Mouse (Mus musculus) small intestine, adult 2 months (tissue): ENCODE measurements at regions not wholly inside any gene's neighbourhood (a gene's known extent, or its start where the extent isn't known, plus 50 kb on each side); places are given as distances from the start of the nearest gene placed in this dataset.

ENCODE experiments used
- H3K27ac ChIP-seq: fragments of 200-500 bp; 2 replicates; pipeline ENCODE4 v1.5.1; 2012; ENCODE audit warnings: low read depth, low read length, control low read depth, inconsistent platforms; ENCODE audit not compliant: insufficient read depth
- H3K27me3 ChIP-seq: fragments of 200-500 bp; 2 replicates; pipeline ENCODE4 v1.6.1; 2012; ENCODE audit warnings: mild to moderate bottlenecking, moderate library complexity, low read length, inconsistent platforms; ENCODE audit not compliant: control insufficient read depth, insufficient read depth
- H3K36me3 ChIP-seq: fragments of 200-500 bp; 2 replicates; pipeline ENCODE4 v1.6.1; 2012; ENCODE audit warnings: mild to moderate bottlenecking, low read length, control low read depth, inconsistent platforms; ENCODE audit not compliant: control insufficient read depth, insufficient read depth
- H3K4me1 ChIP-seq: fragments of 200-500 bp; 2 replicates; pipeline ENCODE4 v1.6.1; 2012; ENCODE audit warnings: low read length, inconsistent platforms, mixed read lengths; ENCODE audit not compliant: control insufficient read depth, insufficient read depth, insufficient read length
- H3K4me3 ChIP-seq: fragments of 200-500 bp; 2 replicates; pipeline ENCODE4 v1.5.1; 2012; ENCODE audit warnings: low read depth, mild to moderate bottlenecking, control low read depth, inconsistent platforms, low read length, moderate library complexity
- CTCF ChIP-seq: fragments of 200-500 bp; IDR thresholded peaks from 2 replicates; pipeline ENCODE4 v1.5.1; 2012; ENCODE audit warnings: low read depth, mild to moderate bottlenecking, control low read depth, inconsistent platforms, low read length, moderate library complexity, mixed read lengths; ENCODE audit not compliant: insufficient replicate concordance, insufficient read length; ENCODE audit errors: extremely low read depth
- POLR2A ChIP-seq: fragments of 200-500 bp; IDR thresholded peaks from 2 replicates; pipeline ENCODE4 v1.6.1; 2012; ENCODE audit warnings: low read depth, mild to moderate bottlenecking, control low read depth, inconsistent platforms, low read length, moderate library complexity
- WGBS: fragments of 180-500 bp; shearing (Covaris S2); methylation state at CpG from one replicate; pipeline ENCODE4 v1.1.7; 2018; 5-methylcytosine and 5-hydroxymethylcytosine counted together

- no peak overlapping the region for H3K4me3 ChIP-seq
- H3K4me1 ChIP-seq = no peaks in the 10 kb centered on the region
- TF ChIP-seq POLR2A (no peak), CTCF (no peak)
- WGBS = 68% methylated on average over 1 of the region's 1 CpGs
- H3K27ac ChIP-seq = no peak overlapping the region
- H3K36me3 ChIP-seq = no peaks in the 10 kb centered on the region
- H3K27me3 ChIP-seq = no peaks in the 10 kb centered on the region
Observed at GRCm38 (mm10) chr11:43952151-43952550, 51.1 kb upstream of the Adra1b start.

- TF ChIP-seq POLR2A (no peak), CTCF (no peak)
- Histone ChIP-seq H3K4me3 (no peak overlapping the region), H3K4me1 (peaks cover 4% of the 10 kb centered on the region; the same call in 1 of the 2 replicates), H3K27ac (no peak overlapping the region), H3K27me3 (no peaks in the 10 kb centered on the region), H3K36me3 (no peaks in the 10 kb centered on the region)
- WGBS = 55% methylated on average over 3 of the region's 3 CpGs
Observed at GRCm38 (mm10) chr11:43958241-43958975, 57.4 kb upstream of the Adra1b start.

GRCm38 (mm10) chr11:43958976-43959315 lies 57.9 kb upstream of the Adra1b start:
- no peak overlapping the region for H3K4me3 ChIP-seq
- WGBS = 28% methylated on average over 2 of the region's 2 CpGs
- no peaks in the 10 kb centered on the region for H3K27me3 ChIP-seq
- H3K27ac ChIP-seq = no peak overlapping the region
- peaks cover 4% of the 10 kb centered on the region; the same call in 1 of the 2 replicates for H3K4me1 ChIP-seq
- TF ChIP-seq POLR2A = no peak
- no peak for TF ChIP-seq CTCF
- H3K36me3 ChIP-seq = no peaks in the 10 kb centered on the region

- H3K36me3 ChIP-seq = no peaks in the 10 kb centered on the region
- no peaks in the 10 kb centered on the region for H3K27me3 ChIP-seq
- peaks cover 4% of the 10 kb centered on the region; the same call in 1 of the 2 replicates for H3K4me1 ChIP-seq
- no peak overlapping the region for H3K4me3 ChIP-seq
- 79% methylated on average over 5 of the region's 5 CpGs for WGBS
- no peak overlapping the region for H3K27ac ChIP-seq
- TF ChIP-seq CTCF (no peak), POLR2A (no peak)
Observed at GRCm38 (mm10) chr11:43960348-43961105, 59.5 kb upstream of the Adra1b start.

GRCm38 (mm10) chr11:43961398-43962070 lies 60.5 kb upstream of the Adra1b start:
- peaks cover 4% of the 10 kb centered on the region; the same call in 1 of the 2 replicates for H3K4me1 ChIP-seq
- no peak for TF ChIP-seq POLR2A
- TF ChIP-seq CTCF = no peak
- no peak overlapping the region for H3K27ac ChIP-seq
- WGBS = 45% methylated on average over 6 of the region's 6 CpGs
- H3K27me3 ChIP-seq = no peaks in the 10 kb centered on the region
- no peaks in the 10 kb centered on the region for H3K36me3 ChIP-seq
- no peak overlapping the region for H3K4me3 ChIP-seq

- Histone ChIP-seq H3K36me3 (no peaks in the 10 kb centered on the region), H3K4me3 (no peak overlapping the region), H3K27ac (no peak overlapping the region), H3K27me3 (no peaks in the 10 kb centered on the region), H3K4me1 (no peaks in the 10 kb centered on the region)
- TF ChIP-seq POLR2A = no peak
- no peak for TF ChIP-seq CTCF
- WGBS = 82% methylated on average over 1 of the region's 1 CpGs
Observed at GRCm38 (mm10) chr11:43967764-43968163, 66.8 kb upstream of the Adra1b start.

GRCm38 (mm10) chr11:43971886-43972285 lies 70.9 kb upstream of the Adra1b start:
- TF ChIP-seq POLR2A (no peak), CTCF (no peak)
- Histone ChIP-seq H3K4me1 (no peaks in the 10 kb centered on the region), H3K4me3 (no peak overlapping the region), H3K27ac (no peak overlapping the region), H3K36me3 (no peaks in the 10 kb centered on the region), H3K27me3 (no peaks in the 10 kb centered on the region)
- 67% methylated on average over 3 of the region's 3 CpGs for WGBS
